Mouse (Mus musculus): ENCODE data around the gene Hypm. TPM values are rescaled to one million over a fixed set of nuclear protein-coding genes. Genes with fewer than 3 reads are reported as not detected.

The Hypm gene
- polyA plus RNA-seq, 1 experiment, result not detected

GRCm38 (mm10) chrX:9885322-9885721 is 38.6 kb downstream of the Hypm start, which contains the start of gene Sytl5:
TSS of gene Sytl5 (plus strand) at chrX:9885622.
- Histone ChIP-seq H3K4me1 (ENCODE audit: control insufficient read depth, insufficient read depth, insufficient read length) (no peaks in the 10 kb centered on the region), H3K27me3 (ENCODE audit: control insufficient read depth, insufficient read depth, low read length) (no peaks in the 10 kb centered on the region), H3K27ac (ENCODE audit: insufficient read depth, low read length) (no peak within 1 kb of the TSS), H3K4me3 (ENCODE audit: extremely low read depth, insufficient read depth, insufficient read length) (no peak within 1 kb of the TSS), H3K36me3 (ENCODE audit: control insufficient read depth, insufficient read depth, low read length) (no peaks in the 10 kb centered on the region)
- TF ChIP-seq CTCF (IDR thresholded peaks at IDR 0.05; ENCODE audit: extremely low read depth, insufficient read depth, insufficient read length, insufficient replicate concordance) (no peak), POLR2A (IDR thresholded peaks at IDR 0.05; ENCODE audit: low read depth, low read length) (no peak)
- WGBS, result 60% methylated on average over 2 of the region's 2 CpGs
- no peak for DNase-seq (ENCODE audit: low read depth in 1 of 2, low spot score in 2 of 2)

Other genes starting within 250 kb of the Hypm start
- gene Dynlt3, start 183.9 kb upstream of the Hypm start, polyA plus RNA-seq (2012; rRNA removed), result 3.1 and 3.8 TPM in 2 replicates
- not detected in 2 replicates for gene H2al3, start 2.8 kb downstream of the Hypm start, polyA plus RNA-seq (2012; rRNA removed)
- gene Sytl5, start 38.7 kb downstream of the Hypm start, polyA plus RNA-seq (2012; rRNA removed), result not detected in 2 replicates